Mouse (Mus musculus): Measurements from ENCODE around the gene Mfsd6.

DNA sequence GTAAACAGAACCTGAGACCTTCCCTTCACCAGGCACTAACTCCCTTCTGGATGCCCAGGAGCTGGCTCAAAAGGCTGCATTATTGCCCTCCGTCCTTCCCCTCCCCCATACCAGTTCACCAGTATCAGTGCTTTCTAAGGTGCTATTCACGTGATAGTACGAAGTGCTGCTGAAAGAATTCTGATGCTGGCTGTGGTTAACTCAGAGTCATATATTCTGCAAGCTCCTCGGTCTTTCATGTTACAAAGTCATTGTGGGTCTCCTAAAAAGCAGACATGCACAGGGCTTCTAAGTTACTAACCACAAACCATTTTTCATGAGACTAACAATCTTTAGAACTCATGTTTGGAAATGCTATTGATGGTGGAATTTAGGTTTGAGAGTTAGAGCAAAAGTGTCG lies 77.2 kb downstream of the Mfsd6 start:
- TF ChIP-seq CTCF (IDR thresholded peaks at IDR 0.05; ENCODE audit: insufficient read depth, low read length), result no peak
- TF ChIP-seq POLR2A (IDR thresholded peaks at IDR 0.05; ENCODE audit: borderline replicate concordance, extremely low read depth, low read depth, low read length), result no peak

Measured in lung, adult 2 months (tissue).